Mouse (Mus musculus) lung, adult 2 months (tissue): ENCODE measurements around the gene Gm5478.

ENCODE experiments used
- CTCF ChIP-seq: fragments of 200-500 bp; IDR thresholded peaks from 2 replicates; pipeline ENCODE4 v1.5.1; 2011; ENCODE audit warnings: mild to moderate bottlenecking, low read length, control low read depth; ENCODE audit not compliant: insufficient read depth
- POLR2A ChIP-seq: fragments of 200-500 bp; IDR thresholded peaks from 2 replicates; pipeline ENCODE4 v1.6.1; 2011; ENCODE audit warnings: low read depth, mild to moderate bottlenecking, control low read depth, low read length, borderline replicate concordance; ENCODE audit errors: extremely low read depth

DNA sequence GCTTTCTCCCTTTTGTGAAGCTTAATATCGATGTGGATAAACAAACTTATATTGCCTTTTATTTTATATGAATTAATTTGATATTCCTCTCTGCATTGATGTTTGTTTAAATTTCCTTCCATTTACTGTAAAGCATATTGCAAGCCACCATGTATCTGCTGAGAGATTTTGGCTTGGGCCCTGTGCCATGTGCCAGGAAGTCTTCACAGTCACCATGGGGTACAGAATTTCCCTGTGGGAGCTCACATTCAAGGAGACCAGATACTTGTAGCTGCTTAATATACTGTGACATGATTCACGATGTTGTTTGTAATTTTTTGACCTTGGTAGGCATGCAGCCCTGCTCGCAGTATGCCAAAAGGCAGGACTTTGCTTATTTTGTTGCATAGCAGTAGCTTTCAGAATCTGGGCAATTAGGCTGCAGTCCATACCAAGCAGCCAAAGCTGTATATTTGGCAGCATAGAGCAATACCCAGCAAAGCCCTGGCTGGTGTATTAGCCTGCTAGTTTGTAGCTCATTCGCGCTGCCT lies 5.6 kb upstream of the Gm5478 start:
- no peak for TF ChIP-seq CTCF
- TF ChIP-seq POLR2A = no peak
